Mouse (Mus musculus) midbrain, embryonic 16.5 days (tissue): ENCODE results near the gene Mettl11b. TPM values are rescaled to one million over a fixed set of nuclear protein-coding genes. Genes with fewer than 3 reads are reported as not detected.

Experiments used
- ATAC-seq: fragments of 200-750 bp; cut with Nextera tagmentation; 2 replicates; pipeline ENCODE4 v1.8.0; 2017; ENCODE audit warnings: moderate TSS enrichment
- H3K27ac ChIP-seq: fragments of 300-500 bp; sonication (generic); 2 replicates; pipeline ENCODE4 v1.5.1; 2014; ENCODE audit warnings: mild to moderate bottlenecking, low read length, mixed read lengths
- H3K27me3 ChIP-seq: fragments of 300-500 bp; sonication (generic); 2 replicates; pipeline ENCODE4 v1.6.1; 2014; ENCODE audit warnings: low read depth, low read length, mixed read lengths; ENCODE audit not compliant: control insufficient read depth, insufficient read depth
- H3K36me3 ChIP-seq: fragments of 300-500 bp; sonication (generic); 2 replicates; pipeline ENCODE4 v1.6.1; 2014; ENCODE audit warnings: mild to moderate bottlenecking, low read length, moderate library complexity, mixed read lengths; ENCODE audit not compliant: control insufficient read depth, insufficient read depth
- H3K4me1 ChIP-seq: fragments of 300-500 bp; sonication (generic); 2 replicates; pipeline ENCODE4 v1.6.1; 2014; ENCODE audit warnings: mild to moderate bottlenecking, low read length, mixed read lengths; ENCODE audit not compliant: control insufficient read depth, insufficient read depth
- H3K4me2 ChIP-seq: fragments of 300-500 bp; sonication (generic); 2 replicates; pipeline ENCODE4 v1.6.1; 2014; ENCODE audit warnings: mild to moderate bottlenecking, low read length, mixed read lengths
- H3K4me3 ChIP-seq: fragments of 300-500 bp; sonication (generic); 2 replicates; pipeline ENCODE4 v1.5.1; 2014; ENCODE audit warnings: low read depth, mild to moderate bottlenecking, low read length, moderate library complexity, mixed read lengths
- H3K9ac ChIP-seq: fragments of 300-500 bp; sonication (generic); 2 replicates; pipeline ENCODE4 v1.6.1; 2014; ENCODE audit warnings: low read depth, low read length, mixed read lengths
- H3K9me3 ChIP-seq: fragments of 300-500 bp; sonication (generic); replicated peaks from 2 replicates; pipeline ENCODE4 v1.6.1; 2014; ENCODE audit warnings: mild to moderate bottlenecking, low read length, mixed read lengths; ENCODE audit not compliant: control insufficient read depth, poor library complexity, severe bottlenecking
- WGBS: fragments of 180-500 bp; shearing (Covaris S2); extraction: QIAGEN DNeasy Blood & Tissue Kit; methylation state at CpG from one replicate; pipeline ENCODE4 v1.1.7; 2014; 5-methylcytosine and 5-hydroxymethylcytosine counted together
- polyA plus RNA-seq: library from polyadenylated mRNA; unstranded; fragments of >200 nt; fragmentation: Nextera tagmentation; extraction: Ambion mirVana; gene quantifications from 2 replicates; pipeline ENCODE4 v1.2.1, GENCODE M21; 2015

Mettl11b gene
- polyA plus RNA-seq, 1 experiment from 2014 or later = 0.98 TPM

DNA sequence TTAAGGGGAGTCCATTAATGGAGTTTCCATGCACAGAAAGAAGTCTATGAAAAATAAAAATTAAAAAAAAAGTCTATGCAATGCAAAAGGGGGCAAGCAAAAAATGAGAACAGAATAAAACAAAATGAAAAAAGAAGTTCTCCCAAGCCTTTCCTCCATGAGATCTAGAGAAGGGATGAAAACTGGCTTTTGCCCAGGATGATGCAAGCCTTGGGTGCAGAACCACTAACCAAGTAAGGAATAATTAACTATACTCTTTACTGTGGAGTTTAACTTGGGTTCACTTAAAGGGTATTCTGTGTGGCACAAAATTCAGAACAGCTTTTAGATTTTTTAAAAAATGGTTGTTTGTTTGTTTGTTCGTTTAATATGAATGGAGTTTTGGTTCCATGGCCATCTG lies 62.6 kb downstream of the Mettl11b start:
- Histone ChIP-seq H3K4me3 (no peak overlapping the region), H3K4me2 (no peak overlapping the region), H3K27me3 (no peaks in the 10 kb centered on the region), H3K9ac (no peak overlapping the region), H3K27ac (no peak overlapping the region), H3K9me3 (no peaks in the 10 kb centered on the region), H3K36me3 (no peaks in the 10 kb centered on the region), H3K4me1 (no peaks in the 10 kb centered on the region)
- 95% methylated on average over 1 of the region's 1 CpGs for WGBS
- no peak for ATAC-seq

GRCm38 (mm10) chr1:163658535-163658928 lies 66.5 kb downstream of the Mettl11b start:
- no peak overlapping the region for H3K4me3 ChIP-seq
- no peak overlapping the region for H3K27ac ChIP-seq
- H3K27me3 ChIP-seq = no peaks in the 10 kb centered on the region
- no peak for ATAC-seq
- no peaks in the 10 kb centered on the region for H3K9me3 ChIP-seq
- no peak overlapping the region for H3K4me2 ChIP-seq
- no peaks in the 10 kb centered on the region for H3K36me3 ChIP-seq
- H3K4me1 ChIP-seq = no peaks in the 10 kb centered on the region
- H3K9ac ChIP-seq = no peak overlapping the region

GRCm38 (mm10) chr1:163657766-163658534 lies 67.1 kb downstream of the Mettl11b start:
- no peak overlapping the region for H3K4me3 ChIP-seq
- ATAC-seq = no peak
- 70% methylated on average over 7 of the region's 7 CpGs for WGBS
- H3K9ac ChIP-seq = no peak overlapping the region
- H3K4me1 ChIP-seq = no peaks in the 10 kb centered on the region
- H3K27me3 ChIP-seq = no peaks in the 10 kb centered on the region
- no peaks in the 10 kb centered on the region for H3K9me3 ChIP-seq
- no peaks in the 10 kb centered on the region for H3K36me3 ChIP-seq
- no peak overlapping the region for H3K4me2 ChIP-seq
- no peak overlapping the region for H3K27ac ChIP-seq

- Histone ChIP-seq H3K4me1 (no peaks in the 10 kb centered on the region), H3K9me3 (no peaks in the 10 kb centered on the region), H3K9ac (no peak overlapping the region), H3K4me2 (no peak overlapping the region), H3K27me3 (no peaks in the 10 kb centered on the region), H3K27ac (no peak overlapping the region), H3K36me3 (no peaks in the 10 kb centered on the region), H3K4me3 (no peak overlapping the region)
- WGBS = 60% methylated on average over 2 of the region's 2 CpGs
- no peak for ATAC-seq
Observed at GRCm38 (mm10) chr1:163657056-163657455, 68.0 kb downstream of the Mettl11b start.

GRCm38 (mm10) chr1:163656432-163656831 lies 68.6 kb downstream of the Mettl11b start:
- no peak overlapping the region for H3K4me2 ChIP-seq
- no peak overlapping the region for H3K4me3 ChIP-seq
- no peak overlapping the region for H3K9ac ChIP-seq
- no peak for ATAC-seq
- H3K36me3 ChIP-seq = no peaks in the 10 kb centered on the region
- H3K4me1 ChIP-seq = no peaks in the 10 kb centered on the region
- H3K27me3 ChIP-seq = no peaks in the 10 kb centered on the region
- H3K27ac ChIP-seq = no peak overlapping the region
- no peaks in the 10 kb centered on the region for H3K9me3 ChIP-seq
- WGBS = 95% methylated on average over 5 of the region's 5 CpGs

Other genes starting within 250 kb of the Mettl11b start
- gene Kifap3, start 54.4 kb upstream of the Mettl11b start, polyA plus RNA-seq = 147 and 155 TPM in 2 replicates
- 13.0 and 16.7 TPM in 2 replicates for gene Scyl3, start 203.9 kb upstream of the Mettl11b start, polyA plus RNA-seq